Mouse (Mus musculus): ENCODE data around the gene Olfr67.

DNA sequence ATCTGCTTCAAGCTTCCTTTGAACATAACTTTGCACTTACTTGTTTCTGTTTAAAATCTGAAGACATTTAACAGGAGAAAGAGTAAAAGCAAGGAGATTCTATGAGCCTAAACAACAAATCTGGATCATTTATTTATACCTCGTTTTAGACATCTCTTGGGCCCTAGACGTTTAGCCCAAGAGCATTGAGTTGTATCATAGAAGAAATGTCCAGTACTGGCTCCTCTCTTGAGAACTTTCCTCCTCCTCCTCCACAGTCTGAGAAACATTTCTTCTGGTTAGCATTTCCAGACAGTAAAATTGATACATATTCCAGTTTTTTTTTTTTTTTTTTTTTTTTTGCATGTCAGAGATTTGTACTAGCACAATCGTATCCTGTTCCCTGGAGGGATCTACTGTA, at the start of gene Olfr67:
- no peak for TF ChIP-seq POLR2A (IDR thresholded peaks at IDR 0.05; ENCODE audit: low read depth, low read length)
- no peak for TF ChIP-seq CTCF (IDR thresholded peaks at IDR 0.05; ENCODE audit: extremely low read depth, insufficient read depth, insufficient read length, insufficient replicate concordance)

Data from spleen, adult 2 months (tissue).